30 mouse cellular contexts compared by ENCODE assay signal in the genomic region with DNA sequence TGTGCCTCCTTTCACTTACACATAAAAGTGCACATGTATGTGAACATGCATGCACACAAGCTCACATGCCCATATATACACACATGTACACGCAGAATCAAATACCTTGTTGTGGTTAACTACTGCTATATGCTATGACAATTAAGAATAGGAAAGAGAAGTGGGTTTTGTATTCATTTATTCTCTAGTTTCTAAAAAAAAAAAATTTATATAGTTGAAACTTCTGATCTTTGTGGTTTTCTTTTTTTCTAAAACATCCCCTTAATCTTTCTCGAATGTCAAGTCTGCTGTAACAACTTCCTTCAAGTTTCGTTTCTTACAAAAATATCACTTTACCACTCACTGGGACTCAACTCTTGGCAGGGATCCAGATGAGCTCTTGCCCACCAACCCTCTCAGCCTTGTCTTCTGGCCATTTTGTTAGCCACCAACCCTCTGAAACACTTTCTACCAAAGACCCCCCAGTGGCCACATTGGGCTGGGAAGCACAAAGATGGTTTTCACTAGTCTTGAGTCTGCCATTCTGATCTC. TPM values are rescaled to one million over a fixed set of nuclear protein-coding genes. Genes with fewer than 3 reads are reported as not detected.
A peak's percentile ranks its signal among the peaks of the same experiment; 100 is the strongest.
DNase-seq lines count a peak whose midpoint lies in the region; ATAC-seq and TF ChIP-seq lines count a peak whose summit lies in the region.
"Had no signal": no experiment of that assay in that cellular context is flagged by ENCODE, and none has a peak within 500 bp of the region (broad histone marks: within the 10 kb centered on the region; RNA-seq: fewer than 3 reads in every experiment).

No protein-coding gene starts in this region.

- peak; percentile 74 for DNase-seq in induced T-regulatory cell, adult 2 months (ENCODE audit: low read depth)
- DNase-seq in thymus, adult 2 months: peak; percentile 45
- DNase-seq in thymus, postnatal 4 days: peak; percentile 54
- DNase-seq in urinary bladder, postnatal 10 days (ENCODE audit: low spot score): no peak
- no peak for DNase-seq in kidney, adult 8-10 months
- DNase-seq: adrenal gland, postnatal 14 days; cerebellum, adult 8-10 months; cerebellum, postnatal 25 days; gastrocnemius, postnatal 14 days; heart, postnatal 36 days; kidney, adult 11 months; layer of hippocampus, postnatal 36 days; liver; lung, adult 2 months; lung, postnatal 10 days; midbrain, embryonic 14.5 days had no signal

- TF ChIP-seq POLR2A in thymus, adult 2 months (IDR thresholded peaks at IDR 0.05; ENCODE audit: control insufficient read depth, extremely low read depth, insufficient read depth, low read length, poor library complexity): no peak

- H3K4me1 ChIP-seq in thymus, adult 2 months (replicated peaks; ENCODE audit: control insufficient read depth, insufficient read depth, low read length): peaks cover 14% of the 10 kb centered on the region
- H3K4me1 ChIP-seq: heart, embryonic 15.5 days; neural tube, embryonic 12.5 days had no signal

- WGBS in thymus, adult 2 months: 5% methylated on average over 3 of the region's 3 CpGs

- no peaks in the 10 kb centered on the region for H3K27me3 ChIP-seq in thymus, adult 2 months (ENCODE audit: control insufficient read depth, insufficient read depth, low read length)
- H3K27me3 ChIP-seq: heart, embryonic 15.5 days; hindbrain, embryonic 13.5 days; neural tube, embryonic 12.5 days had no signal

- ATAC-seq in activated CD4-positive, CD25-positive, alpha-beta regulatory T cell, adult 4 months: peak; percentile 67
- ATAC-seq in cerebellum, adult (ENCODE audit: insufficient number of reproducible peaks, low FRiP score, low TSS enrichment): no peak
- ATAC-seq: forebrain, embryonic 14.5 days; Patski had no signal

- H3K4me3 ChIP-seq in thymus, adult 2 months (ENCODE audit: control insufficient read depth, insufficient read depth, low read length): no peak overlapping the region
- H3K4me3 ChIP-seq: heart, embryonic 10.5 days; heart, embryonic 15.5 days; hindbrain, embryonic 13.5 days; neural tube, embryonic 12.5 days had no signal

- TF ChIP-seq CTCF in thymus, adult 2 months (IDR thresholded peaks at IDR 0.05; ENCODE audit: borderline replicate concordance, control insufficient read depth, extremely low read depth, insufficient read depth, low read length, poor library complexity): no peak

- peak overlapping the region; percentile 87 for H3K27ac ChIP-seq in thymus, adult 2 months (ENCODE audit: control insufficient read depth, insufficient read depth, low read length)
- H3K27ac ChIP-seq: heart, embryonic 10.5 days; heart, embryonic 15.5 days; hindbrain, embryonic 13.5 days; kidney, postnatal 0 days; liver, embryonic 14.5 days; macrophage; neural tube, embryonic 12.5 days; stomach, postnatal 0 days had no signal

- no peaks in the 10 kb centered on the region for H3K36me3 ChIP-seq in thymus, adult 2 months (ENCODE audit: control insufficient read depth, insufficient read depth, low read length)
- H3K36me3 ChIP-seq: heart, embryonic 10.5 days; heart, embryonic 15.5 days; hindbrain, embryonic 13.5 days; neural tube, embryonic 12.5 days had no signal

RNA-seq across cellular contexts. Expression of gene Cd2, which starts 22.1 kb away (rescaled TPM):
- polyA plus RNA-seq in activated CD4-positive, CD25-positive, alpha-beta regulatory T cell, adult 4 months (2017; shearing (Covaris generic)): 1,000 to 10,000 TPM; 1,534 to 1,587 TPM
- polyA plus RNA-seq in thymus, adult 2 months (2012; rRNA removed): 97.5 and 117 TPM in 2 replicates
- polyA plus RNA-seq: embryonic facial prominence, embryonic 11.5 days; hindbrain, embryonic 13.5 days; kidney, postnatal 0 days; limb, embryonic 11.5 days; liver, embryonic 14.5 days; midbrain, embryonic 14.5 days; neural tube, embryonic 12.5 days; Patski; stomach, postnatal 0 days had no signal

Comparison
In these comparisons a context has a peak if more than half of its experiments do, and no peak if none do; other contexts are left out.
1. DNase-seq: peak in induced T-regulatory cell, adult 2 months (single experiment), thymus, adult 2 months (single experiment) and thymus, postnatal 4 days (single experiment); none in urinary bladder, postnatal 10 days (single experiment) and kidney, adult 8-10 months (0 of 2).
2. RNA of gene Cd2, which starts 22.1 kb away (polyA plus RNA-seq): 1,534 to 1,587 TPM in activated CD4-positive, CD25-positive, alpha-beta regulatory T cell, adult 4 months; 97.5 to 117 TPM in thymus, adult 2 months; every median in the first group is over 10 times any median in the second.